Mouse (Mus musculus): ENCODE results near the gene Pold4.
"Not testable (repeated sequence)": the region's sequence is repeated elsewhere in the genome, so short reads cannot be mapped to it uniquely, and the experiment has no call there.

The Pold4 gene

GRCm38 (mm10) chr19:4227894-4228678 is 3.6 kb upstream of the Pold4 start:
- DNase-seq (ENCODE audit: inconsistent age in 2 of 2, low spot score in 1 of 2) = peak; percentile 79 to 94

DNA sequence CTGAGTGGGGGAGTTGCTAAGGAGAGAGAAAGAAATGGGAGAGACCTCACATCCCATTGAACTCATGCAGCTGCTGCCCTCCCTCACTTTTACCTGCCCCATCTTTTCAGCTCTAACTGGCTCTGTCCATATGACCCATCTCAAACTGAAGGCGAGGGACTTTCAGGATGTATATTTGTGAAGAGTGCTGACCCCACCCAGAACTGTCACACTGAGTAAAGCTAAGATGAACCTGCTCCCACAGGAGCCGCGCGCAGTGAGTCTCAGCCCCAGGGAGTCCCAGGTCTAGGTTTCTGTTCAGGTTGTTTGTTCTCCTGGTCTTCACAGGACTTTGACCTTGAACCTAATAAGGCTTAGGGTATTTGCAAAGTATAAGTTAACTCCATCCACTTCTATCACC is 2.8 kb upstream of the Pold4 start:
- no peak for DNase-seq (ENCODE audit: inconsistent age in 2 of 2, low spot score in 1 of 2)

- DNase-seq (ENCODE audit: inconsistent age in 2 of 2, low spot score in 1 of 2) = peak; percentile 36 to 57
Observed at GRCm38 (mm10) chr19:4229451-4230076, 2.1 kb upstream of the Pold4 start.

DNA sequence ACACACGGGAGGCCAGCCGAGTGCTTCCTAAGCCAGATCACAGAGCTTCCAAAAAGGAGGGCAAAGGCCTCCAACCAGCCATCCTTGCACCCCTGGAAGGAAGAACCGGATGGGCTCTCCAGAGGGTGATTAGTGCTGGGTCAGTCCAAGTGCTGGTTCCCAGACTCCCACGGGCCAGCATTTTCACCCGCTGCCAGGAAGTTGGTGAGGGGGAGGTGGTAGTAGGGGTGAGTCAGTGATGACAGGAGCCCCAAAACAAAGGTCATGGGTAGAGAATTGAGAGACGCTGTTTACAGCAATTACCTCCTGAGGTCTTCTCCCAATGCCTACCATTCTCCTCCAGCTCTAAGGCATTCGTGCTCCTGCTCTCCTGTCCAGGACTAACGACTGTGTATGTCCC is 1.3 kb upstream of the Pold4 start:
- DNase-seq (ENCODE audit: inconsistent age in 2 of 2, low spot score in 1 of 2) = peak; percentile 76 to 86

GRCm38 (mm10) chr19:4232186-4232572 is 480 bp downstream of the Pold4 start:
- no peak for DNase-seq (ENCODE audit: inconsistent age in 2 of 2, low spot score in 1 of 2)

- DNase-seq (ENCODE audit: inconsistent age in 2 of 2, low spot score in 1 of 2) = peak in 1 of 2 experiments; percentile 25
Observed at GRCm38 (mm10) chr19:4232651-4233050, 952 bp downstream of the Pold4 start.

GRCm38 (mm10) chr19:4234548-4234947 is 2.8 kb downstream of the Pold4 start:
- DNase-seq (ENCODE audit: inconsistent age in 2 of 2, low spot score in 1 of 2) = no peak

GRCm38 (mm10) chr19:4240247-4240668 is 8.6 kb downstream of the Pold4 start:
- DNase-seq (ENCODE audit: inconsistent age in 2 of 2, low spot score in 1 of 2) = no peak

GRCm38 (mm10) chr19:4242416-4242815 is 10.7 kb downstream of the Pold4 start:
- no peak for DNase-seq (ENCODE audit: inconsistent age in 2 of 2, low spot score in 1 of 2)

DNA sequence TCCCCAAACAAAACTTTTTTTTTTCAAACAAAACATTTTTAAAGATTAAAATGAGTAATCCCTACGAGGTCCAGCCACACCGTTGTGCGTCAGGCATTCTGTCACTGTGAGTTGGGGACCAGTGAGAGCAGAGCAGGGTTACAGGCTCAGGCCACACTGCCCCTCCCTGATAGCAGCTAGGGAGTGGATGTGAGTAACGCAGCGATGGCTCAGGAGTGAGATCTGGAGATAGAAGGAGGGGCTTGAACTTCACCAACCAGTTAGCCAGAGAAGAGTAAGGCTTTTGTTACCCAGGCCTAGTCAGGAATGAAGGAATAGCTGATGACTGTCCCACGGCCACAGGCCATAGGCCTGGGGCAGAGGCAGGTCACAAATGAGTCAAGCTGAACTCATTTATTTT is 13.1 kb downstream of the Pold4 start:
- no peak for DNase-seq (ENCODE audit: inconsistent age in 2 of 2, low spot score in 1 of 2)

GRCm38 (mm10) chr19:4247010-4247409 is 15.3 kb downstream of the Pold4 start:
- no peak for DNase-seq (ENCODE audit: inconsistent age in 2 of 2, low spot score in 1 of 2)

DNA sequence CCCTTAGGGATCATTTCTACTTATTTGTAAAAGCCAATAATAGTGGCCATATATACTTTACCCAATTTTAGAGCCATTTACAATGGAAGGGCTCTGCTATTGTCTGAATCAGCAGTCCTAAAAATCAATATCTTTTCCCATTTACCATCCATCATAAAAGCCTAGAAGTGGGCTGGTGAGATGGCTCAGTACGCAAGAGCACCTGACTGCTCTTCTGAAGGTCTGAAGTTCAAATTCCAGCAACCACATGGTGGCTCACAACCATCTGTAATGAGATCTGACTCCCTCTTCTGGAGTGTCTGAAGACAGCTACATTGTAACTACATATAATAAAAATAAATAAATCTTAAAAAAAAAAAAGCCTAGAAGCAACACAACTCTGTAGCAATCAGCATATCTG is 17.0 kb downstream of the Pold4 start:
- not testable (repeated sequence) for DNase-seq (ENCODE audit: inconsistent age in 2 of 2, low spot score in 1 of 2)

GRCm38 (mm10) chr19:4254230-4254629 is 22.5 kb downstream of the Pold4 start:
- no peak for DNase-seq (ENCODE audit: inconsistent age in 2 of 2, low spot score in 1 of 2)

DNA sequence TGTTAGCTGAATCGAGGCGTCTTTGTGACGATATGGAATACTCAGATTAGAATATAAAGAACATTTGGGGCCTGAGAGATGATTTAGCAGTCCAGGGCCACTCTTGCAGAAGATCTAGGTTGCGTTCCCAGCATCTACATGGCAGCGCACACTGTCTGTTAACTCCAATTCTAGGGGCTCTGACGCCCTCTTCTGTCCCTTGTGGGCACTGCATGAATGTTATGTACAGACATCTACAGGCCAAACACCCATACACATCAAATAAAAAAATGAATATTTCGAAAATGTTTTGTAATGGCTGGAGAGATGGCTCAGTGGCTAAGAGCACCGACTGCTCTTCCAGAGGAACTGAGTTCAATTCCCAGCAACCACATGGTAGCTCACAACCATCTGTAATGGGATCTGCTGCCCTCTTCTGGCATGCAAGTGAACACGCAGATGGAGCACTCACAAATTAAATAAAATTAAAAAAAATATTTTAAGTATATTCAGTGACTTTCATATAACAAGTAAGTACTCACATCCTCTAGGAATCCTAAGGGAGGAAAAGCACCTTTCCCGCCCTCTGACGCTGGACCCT is 24.0 kb downstream of the Pold4 start:
- no peak for DNase-seq (ENCODE audit: inconsistent age in 2 of 2, low spot score in 1 of 2)

- peak; percentile 92 to 98 for DNase-seq (ENCODE audit: inconsistent age in 2 of 2, low spot score in 1 of 2)
Observed at GRCm38 (mm10) chr19:4257216-4257896, 25.7 kb downstream of the Pold4 start.

DNA sequence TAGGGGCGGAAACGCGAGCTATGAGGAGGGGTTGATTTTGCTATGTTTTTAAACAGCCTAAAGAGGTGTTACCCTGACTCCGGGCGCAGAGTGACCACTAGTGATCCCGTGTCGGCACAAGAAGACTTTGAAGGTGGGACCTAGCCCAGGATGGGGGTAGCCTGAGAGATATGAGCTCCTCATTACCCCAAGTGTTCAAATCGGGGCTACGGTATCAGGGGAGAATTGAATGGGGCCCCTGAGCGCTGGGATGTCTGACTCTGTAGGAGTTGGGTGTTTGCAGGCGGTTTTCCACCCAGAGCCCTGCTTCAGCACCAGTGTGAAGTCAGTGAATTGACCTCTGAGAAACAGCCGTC is 26.2 kb downstream of the Pold4 start:
- DNase-seq (ENCODE audit: inconsistent age in 2 of 2, low spot score in 1 of 2) = no peak

DNA sequence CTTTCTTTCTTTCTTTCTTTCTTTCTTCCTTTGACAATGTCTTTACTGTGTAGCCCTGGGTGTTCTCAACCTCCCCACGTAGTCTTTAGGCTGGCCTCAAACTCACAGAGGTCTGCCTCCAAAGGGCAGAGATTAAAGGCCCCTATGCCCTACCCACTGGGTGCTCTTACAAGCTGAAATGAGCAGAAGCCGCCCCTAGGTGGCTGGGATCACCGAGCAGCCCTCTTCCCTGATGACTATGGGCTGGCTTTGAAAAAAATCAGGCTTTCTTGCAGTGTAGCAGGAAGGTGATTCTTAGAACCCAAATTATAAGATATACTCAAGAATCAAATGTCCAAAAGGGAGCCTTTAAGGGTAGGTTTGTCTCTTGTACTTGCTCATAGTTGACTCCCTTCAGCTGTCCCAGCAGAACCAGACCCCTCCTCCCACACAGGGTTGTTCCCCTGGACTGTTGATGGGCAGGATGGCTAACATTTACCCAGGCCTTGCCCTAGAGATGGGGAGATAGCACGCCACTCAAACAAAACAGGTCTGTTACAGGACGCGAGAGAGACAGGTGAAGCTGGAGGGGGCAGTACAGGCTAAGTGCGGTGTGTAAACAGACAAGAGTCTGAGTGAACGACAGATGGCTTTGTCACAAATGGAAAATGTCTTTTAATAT is 29.5 kb downstream of the Pold4 start:
- no peak for DNase-seq (ENCODE audit: inconsistent age in 2 of 2, low spot score in 1 of 2)

- no peak for DNase-seq (ENCODE audit: inconsistent age in 2 of 2, low spot score in 1 of 2)
Observed at GRCm38 (mm10) chr19:4262756-4263155, 31.1 kb downstream of the Pold4 start.

GRCm38 (mm10) chr19:4263702-4264101 is 32.0 kb downstream of the Pold4 start:
- no peak for DNase-seq (ENCODE audit: inconsistent age in 2 of 2, low spot score in 1 of 2)

GRCm38 (mm10) chr19:4264171-4264780 is 32.6 kb downstream of the Pold4 start:
- peak in 1 of 2 experiments; percentile 56 for DNase-seq (ENCODE audit: inconsistent age in 2 of 2, low spot score in 1 of 2)

DNA sequence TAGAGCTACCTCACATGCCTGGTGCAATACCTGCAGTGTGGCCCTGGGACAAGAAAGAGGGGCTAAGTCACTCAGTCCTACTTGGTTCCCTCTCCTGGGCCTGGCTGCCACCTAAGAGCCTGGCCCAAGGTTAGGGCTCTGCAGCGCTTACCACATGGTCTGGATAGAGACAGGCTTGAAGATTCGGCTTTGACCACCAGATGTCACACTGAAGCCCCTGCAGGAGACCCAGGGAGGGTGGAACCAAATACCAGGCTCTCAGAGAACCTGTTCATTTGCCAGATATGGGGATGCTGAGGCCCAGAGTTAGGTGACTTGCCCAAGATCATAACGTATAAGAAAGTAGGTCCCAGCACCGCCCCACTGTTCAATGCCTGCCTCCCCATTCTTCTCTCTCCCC is 34.3 kb downstream of the Pold4 start:
- DNase-seq (ENCODE audit: inconsistent age in 2 of 2, low spot score in 1 of 2) = no peak

All from adrenal gland, adult (tissue).